ENCODE assay signal across 9 mouse cellular contexts in genomic region chr8:80753017-80753715, GRCm38 (mm10). TPM values are rescaled to one million over a fixed set of nuclear protein-coding genes. Genes with fewer than 3 reads are reported as not detected.
DNase-seq lines count a peak whose midpoint lies in the region; TF ChIP-seq lines count a peak whose summit lies in the region.
"Had no signal": no experiment of that assay in that cellular context is flagged by ENCODE, and none has a peak within 500 bp of the region (broad histone marks: within the 10 kb centered on the region; RNA-seq: fewer than 3 reads in every experiment).

No protein-coding gene starts in this region.

- H3K27ac ChIP-seq in cortical plate, adult 2 months (ENCODE audit: insufficient read depth, low read length), result no peak overlapping the region
- no peak overlapping the region for H3K27ac ChIP-seq in midbrain, embryonic 10.5 days (replicated peaks)

- H3K4me1 ChIP-seq in cortical plate, adult 2 months (ENCODE audit: control insufficient read depth, insufficient read depth, low read length), result no peaks in the 10 kb centered on the region
- H3K4me1 ChIP-seq in midbrain, embryonic 10.5 days, result no peaks in the 10 kb centered on the region

- 33% methylated on average over 9 of the region's 9 CpGs for WGBS in midbrain, embryonic 10.5 days

- H3K27me3 ChIP-seq in midbrain, embryonic 10.5 days (ENCODE audit: low read depth, poor library complexity, severe bottlenecking), result no peaks in the 10 kb centered on the region

- DNase-seq in adipocyte (ENCODE audit: low spot score), result peak; percentile 89
- peak; percentile 50 to 59 for DNase-seq in gastrocnemius, adult 8-10 months (ENCODE audit: low spot score in 2 of 2)
- DNase-seq in induced T-regulatory cell, adult 2 months (ENCODE audit: low read depth), result peak; percentile 82
- peak; percentile 85 to 90 for DNase-seq in left cerebral cortex, adult 18-20 months (ENCODE audit: low spot score in 2 of 2)
- DNase-seq in midbrain, embryonic 10.5 days (ENCODE audit: low spot score), result peak; percentile 79
- DNase-seq in right cerebral cortex, postnatal 25 days, result peak; percentile 78
- DNase-seq in urinary bladder, postnatal 25 days (ENCODE audit: low spot score), result peak; percentile 82

- no peak overlapping the region for H3K4me3 ChIP-seq in cortical plate, adult 2 months (ENCODE audit: insufficient read depth, low read length)
- no peak overlapping the region for H3K4me3 ChIP-seq in midbrain, embryonic 10.5 days
- H3K4me3 ChIP-seq: myocyte had no signal

- TF ChIP-seq CTCF in cortical plate, adult 2 months (IDR thresholded peaks at IDR 0.05; ENCODE audit: extremely low read depth, insufficient read depth, low read length), result peak; percentile 79

- H3K36me3 ChIP-seq in midbrain, embryonic 10.5 days, result no peaks in the 10 kb centered on the region

- no peak for TF ChIP-seq POLR2A in cortical plate, adult 2 months (IDR thresholded peaks at IDR 0.05; ENCODE audit: extremely low read depth, insufficient read depth, low read length)

- no peaks in the 10 kb centered on the region for H3K9me3 ChIP-seq in midbrain, embryonic 10.5 days (replicated peaks)

RNA-seq across cellular contexts. Expression of gene Smarca5, which starts 13.9 kb away (rescaled TPM):
- polyA plus RNA-seq in cortical plate, adult 2 months (2012; rRNA removed), result 17.6 and 17.9 TPM in 2 replicates
- total RNA-seq in gastrocnemius, adult 8-10 months (2022), result 10 to 100 TPM; 26.0 to 32.8 (median 29.7) TPM
- total RNA-seq in left cerebral cortex, adult 18-20 months (2021), result 10 to 100 TPM; 54.0 to 63.8 TPM
- 112 and 113 TPM in 2 replicates for polyA plus RNA-seq in midbrain, embryonic 10.5 days (2016; fragmentation: Nextera tagmentation; extraction: Ambion mirVana)
